Mouse (Mus musculus) E14TG2a.4 (cell line): ENCODE results near the gene Cdk2ap1.

Experiments
- CTCF ChIP-seq: conservative IDR thresholded peaks from 2 replicates; pipeline ENCODE4 v1.5.1; 2014; ENCODE audit warnings: low read length
- NANOG ChIP-seq: IDR thresholded peaks from 2 replicates; pipeline ENCODE4 v1.6.1; 2014; ENCODE audit warnings: borderline replicate concordance, low read length, mixed read lengths

DNA sequence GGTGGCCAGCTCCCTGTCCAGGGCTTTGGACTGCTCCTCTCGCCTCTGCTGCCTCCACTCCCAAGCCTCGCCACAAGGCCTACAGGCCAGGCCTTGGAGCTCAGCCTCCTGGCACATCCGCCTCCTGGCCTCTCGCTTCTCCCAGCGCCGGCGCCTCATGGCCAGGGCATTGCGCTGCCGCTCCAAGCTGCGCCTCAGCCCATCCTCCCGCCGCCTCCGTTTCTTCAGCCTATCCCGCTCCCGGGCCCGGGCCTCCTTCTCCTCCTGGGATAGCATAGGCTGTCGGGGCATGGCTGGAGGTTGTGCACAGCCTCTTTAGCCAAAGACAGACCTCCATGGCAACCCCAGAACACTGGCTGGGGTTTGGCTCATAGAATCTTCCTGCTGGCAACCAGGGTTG is 13.7 kb downstream of the Cdk2ap1 start:
- TF ChIP-seq CTCF: no peak
- no peak for TF ChIP-seq NANOG
